Mouse (Mus musculus) liver, embryonic 14.5 days (tissue): ENCODE data around the gene Otud7b.

Experiments used
- CTCF ChIP-seq: IDR thresholded peaks from 2 replicates; pipeline ENCODE4 v1.5.1; 2016; ENCODE audit warnings: antibody characterized with exemption, low read depth, control low read depth
- EP300 ChIP-seq: IDR thresholded peaks from 2 replicates; pipeline ENCODE4 v1.6.1; 2016; ENCODE audit warnings: antibody characterized with exemption, low read depth

GRCm38 (mm10) chr3:96135011-96135410 is 30.7 kb downstream of the Otud7b start:
- TF ChIP-seq EP300 (no peak), CTCF (no peak)
